Mouse (Mus musculus) midbrain, embryonic 14.5 days (tissue): Measurements from ENCODE around the gene Klf1. TPM values are rescaled to one million over a fixed set of nuclear protein-coding genes. Genes with fewer than 3 reads are reported as not detected.
"Not testable (repeated sequence)": the region's sequence is repeated elsewhere in the genome, so short reads cannot be mapped to it uniquely, and the experiment has no call there.

Experiments used
- ATAC-seq: fragments of 200-750 bp; cut with Nextera tagmentation; 2 replicates; pipeline ENCODE4 v1.8.0; 2017; ENCODE audit warnings: moderate number of reproducible peaks, moderate library complexity; ENCODE audit not compliant: low FRiP score, low TSS enrichment
- DNase-seq: peaks from one replicate; pipeline ENCODE4 v3.0.0-alpha.2; 2015
- H3K27ac ChIP-seq: fragments of 300-500 bp; sonication (generic); replicated peaks from 2 replicates; pipeline ENCODE4 v1.5.1; 2014; ENCODE audit warnings: mild to moderate bottlenecking, low read depth, low read length, moderate library complexity
- H3K27me3 ChIP-seq: fragments of 300-500 bp; sonication (generic); 2 replicates; pipeline ENCODE4 v1.6.1; 2014; ENCODE audit warnings: low read length, control low read depth, mixed read lengths; ENCODE audit not compliant: control insufficient read depth, insufficient read depth
- H3K36me3 ChIP-seq: fragments of 300-500 bp; sonication (generic); 2 replicates; pipeline ENCODE4 v1.6.1; 2014; ENCODE audit warnings: low read length, control low read depth; ENCODE audit not compliant: control insufficient read depth, insufficient read depth
- H3K4me1 ChIP-seq: fragments of 300-500 bp; sonication (generic); 2 replicates; pipeline ENCODE4 v1.6.1; 2014; ENCODE audit warnings: mild to moderate bottlenecking, antibody characterized with exemption, low read length, control low read depth; ENCODE audit not compliant: control insufficient read depth, insufficient read depth
- H3K4me2 ChIP-seq: fragments of 300-500 bp; sonication (generic); 2 replicates; pipeline ENCODE4 v1.6.1; 2014; ENCODE audit warnings: mild to moderate bottlenecking, low read length, moderate library complexity
- H3K4me3 ChIP-seq: fragments of 300-500 bp; sonication (generic); replicated peaks from 2 replicates; pipeline ENCODE4 v1.5.1; 2014; ENCODE audit warnings: low read depth, low read length
- H3K9ac ChIP-seq: fragments of 300-500 bp; sonication (generic); replicated peaks from 2 replicates; pipeline ENCODE4 v1.6.1; 2014; ENCODE audit warnings: mild to moderate bottlenecking, low read length, moderate library complexity
- H3K9me3 ChIP-seq: fragments of 300-500 bp; sonication (generic); 2 replicates; pipeline ENCODE4 v1.6.1; 2016; ENCODE audit warnings: low read length, control low read depth, mixed read lengths; ENCODE audit not compliant: control insufficient read depth
- WGBS: fragments of 180-500 bp; shearing (Covaris S2); extraction: QIAGEN DNeasy Blood & Tissue Kit; methylation state at CpG from one replicate; pipeline ENCODE4 v1.1.7; 2014; 5-methylcytosine and 5-hydroxymethylcytosine counted together
- polyA plus RNA-seq: library from polyadenylated mRNA; unstranded; fragments of >200 nt; fragmentation: Nextera tagmentation; extraction: Ambion mirVana; gene quantifications from 2 replicates; pipeline ENCODE4 v1.2.1, GENCODE M21; 2014

The Klf1 gene
- polyA plus RNA-seq, 1 experiment from 2014 or later, result 0.63 TPM

GRCm38 (mm10) chr8:84901071-84901470 lies 657 bp upstream of the Klf1 start:
- H3K4me2 ChIP-seq, result no peak overlapping the region
- no peaks in the 10 kb centered on the region for H3K36me3 ChIP-seq
- WGBS, result 80% methylated on average over 4 of the region's 4 CpGs
- no peak overlapping the region for H3K27ac ChIP-seq
- ATAC-seq (no peak), DNase-seq (no peak)
- no peak overlapping the region for H3K4me3 ChIP-seq
- peaks cover 14% of the 10 kb centered on the region; the same call in 1 of the 2 replicates for H3K27me3 ChIP-seq
- no peaks in the 10 kb centered on the region for H3K9me3 ChIP-seq
- no peak overlapping the region for H3K9ac ChIP-seq
- peaks cover 11% of the 10 kb centered on the region; the same call in 1 of the 2 replicates for H3K4me1 ChIP-seq

GRCm38 (mm10) chr8:84902367-84902919 lies 715 bp downstream of the Klf1 start:
- 4% methylated on average over 24 of the region's 24 CpGs for WGBS
- no peaks in the 10 kb centered on the region for H3K9me3 ChIP-seq
- ATAC-seq (no peak; the same call in 1 of the 2 replicates), DNase-seq (no peak)
- H3K9ac ChIP-seq, result peak overlapping the region; percentile 50
- no peaks in the 10 kb centered on the region for H3K36me3 ChIP-seq
- peaks cover 11% of the 10 kb centered on the region; the same call in 1 of the 2 replicates for H3K4me1 ChIP-seq
- peaks cover 14% of the 10 kb centered on the region; the same call in 1 of the 2 replicates for H3K27me3 ChIP-seq
- peak overlapping the region; percentile 90 for H3K4me2 ChIP-seq
- H3K4me3 ChIP-seq, result peak overlapping the region; percentile 42
- H3K27ac ChIP-seq, result no peak overlapping the region

GRCm38 (mm10) chr8:84902920-84903661 lies 1.4 kb downstream of the Klf1 start:
- no peaks in the 10 kb centered on the region for H3K9me3 ChIP-seq
- H3K9ac ChIP-seq, result peak overlapping the region; percentile 50
- no peaks in the 10 kb centered on the region for H3K36me3 ChIP-seq
- peaks cover 11% of the 10 kb centered on the region; the same call in 1 of the 2 replicates for H3K4me1 ChIP-seq
- peak overlapping the region; percentile 42 for H3K4me3 ChIP-seq
- peak overlapping the region; percentile 90 for H3K4me2 ChIP-seq
- H3K27ac ChIP-seq, result no peak overlapping the region
- DNase-seq (peak; percentile 90), ATAC-seq (peak; percentile 83)
- H3K27me3 ChIP-seq, result peaks cover 14% of the 10 kb centered on the region; the same call in 1 of the 2 replicates
- 1% methylated on average over 68 of the region's 68 CpGs for WGBS

- peaks cover 17% of the 10 kb centered on the region; the same call in 1 of the 2 replicates for H3K4me1 ChIP-seq
- H3K9me3 ChIP-seq, result no peaks in the 10 kb centered on the region
- no peak overlapping the region for H3K4me3 ChIP-seq
- no peak for ATAC-seq
- H3K36me3 ChIP-seq, result no peaks in the 10 kb centered on the region
- DNase-seq, result no peak
- H3K4me2 ChIP-seq, result no peak overlapping the region
- no peak overlapping the region for H3K27ac ChIP-seq
- H3K27me3 ChIP-seq, result peaks cover 12% of the 10 kb centered on the region; the same call in 1 of the 2 replicates
- no peak overlapping the region for H3K9ac ChIP-seq
- 94% methylated on average over 7 of the region's 7 CpGs for WGBS
Observed at GRCm38 (mm10) chr8:84904351-84904750, 2.6 kb downstream of the Klf1 start.

- Histone ChIP-seq H3K27ac (no peak overlapping the region), H3K4me3 (no peak overlapping the region), H3K9ac (no peak overlapping the region), H3K36me3 (peaks cover 25% of the 10 kb centered on the region), H3K4me1 (peaks cover 17% of the 10 kb centered on the region; the same call in 1 of the 2 replicates), H3K4me2 (no peak overlapping the region), H3K27me3 (peaks cover 10% of the 10 kb centered on the region; the same call in 1 of the 2 replicates), H3K9me3 (no peaks in the 10 kb centered on the region)
- DNase-seq (no peak), ATAC-seq (no peak)
- 90% methylated on average over 9 of the region's 9 CpGs for whole genome bisulfite sequencing
Observed at GRCm38 (mm10) chr8:84907037-84907436, 5.3 kb downstream of the Klf1 start.

GRCm38 (mm10) chr8:84907493-84907892 lies 5.8 kb downstream of the Klf1 start:
- WGBS, result 81% methylated on average over 8 of the region's 8 CpGs
- Histone ChIP-seq H3K9me3 (no peaks in the 10 kb centered on the region), H3K4me1 (peaks cover 16% of the 10 kb centered on the region; the same call in 1 of the 2 replicates), H3K27me3 (peaks cover 9% of the 10 kb centered on the region; the same call in 1 of the 2 replicates), H3K36me3 (peaks cover 29% of the 10 kb centered on the region), H3K27ac (no peak overlapping the region), H3K4me2 (no peak overlapping the region), H3K4me3 (no peak overlapping the region), H3K9ac (no peak overlapping the region)
- ATAC-seq (no peak), DNase-seq (no peak)

GRCm38 (mm10) chr8:84907979-84908378 lies 6.3 kb downstream of the Klf1 start:
- H3K9me3 ChIP-seq, DNase-seq, H3K27ac ChIP-seq, ATAC-seq, H3K27me3 ChIP-seq, H3K9ac ChIP-seq: not testable (repeated sequence)
- H3K36me3 ChIP-seq, result peaks cover 34% of the 10 kb centered on the region
- 34% methylated on average over 6 of the region's 7 CpGs for WGBS
- H3K4me3 ChIP-seq, result peak overlapping the region; percentile 34
- H3K4me2 ChIP-seq, result peak overlapping the region; percentile 55
- H3K4me1 ChIP-seq, result 0 out of 2 replicates have a peak, but pooled peaks cover 11% of the 10 kb centered on the region

- H3K4me3 ChIP-seq, result peak within 1 kb of the TSS; percentile 34
- peaks cover 12% of the 10 kb centered on the region; the same call in 1 of the 2 replicates for H3K27me3 ChIP-seq
- ATAC-seq (peak; percentile 76; the same call in 1 of the 2 replicates), DNase-seq (peak; percentile 93)
- 0 out of 2 replicates have a peak, but pooled peaks cover 7% of the 10 kb centered on the region for H3K4me1 ChIP-seq
- peaks cover 38% of the 10 kb centered on the region for H3K36me3 ChIP-seq
- peak within 1 kb of the TSS; percentile 39 for H3K9ac ChIP-seq
- H3K4me2 ChIP-seq, result peak within 1 kb of the TSS; percentile 55
- H3K27ac ChIP-seq, result no peak within 1 kb of the TSS
- WGBS, result under 1% methylated on average over 45 of the region's 45 CpGs
- H3K9me3 ChIP-seq, result no peaks in the 10 kb centered on the region
Observed at GRCm38 (mm10) chr8:84908421-84909161, 6.9 kb downstream of the Klf1 start, which contains the start of gene Dnase2a. TSS of gene Dnase2a (plus strand) at chr8:84908560.
